Mouse (Mus musculus) forebrain, embryonic 16.5 days (tissue): ENCODE results near the gene Olfr1148. TPM values are rescaled to one million over a fixed set of nuclear protein-coding genes. Genes with fewer than 3 reads are reported as not detected.

Source experiments
- ATAC-seq: fragments of 200-750 bp; cut with Nextera tagmentation; 2 replicates; pipeline ENCODE4 v1.8.0; 2017; ENCODE audit warnings: mild to moderate bottlenecking, moderate library complexity
- H3K27ac ChIP-seq: fragments of 300-500 bp; sonication (generic); 2 replicates; pipeline ENCODE4 v1.5.1; 2014; ENCODE audit warnings: low read length, control low read depth
- H3K27me3 ChIP-seq: fragments of 300-500 bp; sonication (generic); replicated peaks from 2 replicates; pipeline ENCODE4 v1.6.1; 2014; ENCODE audit warnings: low read length; ENCODE audit not compliant: control insufficient read depth, insufficient read depth
- H3K36me3 ChIP-seq: fragments of 300-500 bp; sonication (generic); 2 replicates; pipeline ENCODE4 v1.6.1; 2014; ENCODE audit not compliant: control insufficient read depth, insufficient read depth
- H3K4me1 ChIP-seq: fragments of 300-500 bp; sonication (generic); replicated peaks from 2 replicates; pipeline ENCODE4 v1.6.1; 2014; ENCODE audit warnings: low read length; ENCODE audit not compliant: control insufficient read depth, insufficient read depth
- H3K4me2 ChIP-seq: fragments of 300-500 bp; sonication (generic); 2 replicates; pipeline ENCODE4 v1.6.1; 2014; ENCODE audit warnings: mild to moderate bottlenecking, low read length, control low read depth
- H3K4me3 ChIP-seq: fragments of 300-500 bp; sonication (generic); replicated peaks from 2 replicates; pipeline ENCODE4 v1.5.1; 2014; ENCODE audit warnings: mild to moderate bottlenecking, low read length, control low read depth
- H3K9ac ChIP-seq: fragments of 300-500 bp; sonication (generic); replicated peaks from 2 replicates; pipeline ENCODE4 v1.6.1; 2014; ENCODE audit warnings: low read depth, low read length, control low read depth
- H3K9me3 ChIP-seq: fragments of 300-500 bp; sonication (generic); 2 replicates; pipeline ENCODE4 v1.6.1; 2016; ENCODE audit warnings: low read length; ENCODE audit not compliant: control insufficient read depth
- WGBS: fragments of 180-500 bp; shearing (Covaris S2); extraction: QIAGEN DNeasy Blood & Tissue Kit; methylation state at CpG from one replicate; pipeline ENCODE4 v1.1.7; 2014; 5-methylcytosine and 5-hydroxymethylcytosine counted together
- polyA plus RNA-seq: library from polyadenylated mRNA; unstranded; fragments of >200 nt; fragmentation: Nextera tagmentation; extraction: Ambion mirVana; gene quantifications from 2 replicates; pipeline ENCODE4 v1.2.1, GENCODE M21; 2015

Gene Olfr1148
- polyA plus RNA-seq, result not detected in 2 replicates

- no peak within 1 kb of the TSS for H3K4me3 ChIP-seq
- H3K4me2 ChIP-seq, result no peak within 1 kb of the TSS
- WGBS, result 86% methylated on average over 1 of the region's 1 CpGs
- ATAC-seq, result no peak
- no peak within 1 kb of the TSS for H3K9ac ChIP-seq
- H3K4me1 ChIP-seq, result no peaks in the 10 kb centered on the region
- H3K36me3 ChIP-seq, result no peaks in the 10 kb centered on the region
- H3K27me3 ChIP-seq, result no peaks in the 10 kb centered on the region
- H3K27ac ChIP-seq, result no peak within 1 kb of the TSS
- no peaks in the 10 kb centered on the region for H3K9me3 ChIP-seq
Observed at GRCm38 (mm10) chr2:87830233-87830632, at the start of gene Olfr1148. Gene Olfr1148, plus strand, starts transcription at chr2:87830533.

- H3K4me3 ChIP-seq, result no peak within 1 kb of the TSS
- no peak within 1 kb of the TSS for H3K4me2 ChIP-seq
- H3K36me3 ChIP-seq, result no peaks in the 10 kb centered on the region
- H3K9ac ChIP-seq, result no peak within 1 kb of the TSS
- no peaks in the 10 kb centered on the region for H3K27me3 ChIP-seq
- no peak within 1 kb of the TSS for H3K27ac ChIP-seq
- H3K9me3 ChIP-seq, result no peaks in the 10 kb centered on the region
- no peak for ATAC-seq
- H3K4me1 ChIP-seq, result no peaks in the 10 kb centered on the region
Observed at GRCm38 (mm10) chr2:87800292-87800691, 30.0 kb upstream of the Olfr1148 start, which contains the start of gene Olfr1143. Gene Olfr1143, plus strand, starts transcription at chr2:87800592.

GRCm38 (mm10) chr2:87809522-87809921 is 20.8 kb upstream of the Olfr1148 start, which contains the start of gene Olfr1145:
Gene Olfr1145, plus strand, starts transcription at chr2:87809822.
- Histone ChIP-seq H3K9me3 (no peaks in the 10 kb centered on the region), H3K27ac (no peak within 1 kb of the TSS), H3K36me3 (no peaks in the 10 kb centered on the region), H3K27me3 (no peaks in the 10 kb centered on the region), H3K9ac (no peak within 1 kb of the TSS), H3K4me2 (no peak within 1 kb of the TSS), H3K4me3 (no peak within 1 kb of the TSS), H3K4me1 (no peaks in the 10 kb centered on the region)
- 79% methylated on average over 1 of the region's 1 CpGs for WGBS
- no peak for ATAC-seq

- H3K36me3 ChIP-seq, result no peaks in the 10 kb centered on the region
- H3K27me3 ChIP-seq, result no peaks in the 10 kb centered on the region
- H3K9ac ChIP-seq, result no peak within 1 kb of the TSS
- H3K4me2 ChIP-seq, result no peak within 1 kb of the TSS
- no peak for ATAC-seq
- 87% methylated on average over 1 of the region's 1 CpGs for WGBS
- no peak within 1 kb of the TSS for H3K4me3 ChIP-seq
- H3K9me3 ChIP-seq, result no peaks in the 10 kb centered on the region
- no peak within 1 kb of the TSS for H3K27ac ChIP-seq
- H3K4me1 ChIP-seq, result no peaks in the 10 kb centered on the region
Observed at GRCm38 (mm10) chr2:87843693-87844092, 13.4 kb downstream of the Olfr1148 start, which contains the start of gene Olfr1150-ps1. Gene Olfr1150-ps1, plus strand, starts transcription at chr2:87843993.

GRCm38 (mm10) chr2:87855562-87855961 is 25.2 kb downstream of the Olfr1148 start, which contains the start of gene Olfr1151:
Gene Olfr1151, plus strand, starts transcription at chr2:87855862.
- Histone ChIP-seq H3K9ac (no peak within 1 kb of the TSS), H3K4me2 (no peak within 1 kb of the TSS), H3K27me3 (no peaks in the 10 kb centered on the region), H3K4me3 (no peak within 1 kb of the TSS), H3K9me3 (no peaks in the 10 kb centered on the region), H3K27ac (no peak within 1 kb of the TSS), H3K36me3 (no peaks in the 10 kb centered on the region), H3K4me1 (no peaks in the 10 kb centered on the region)
- 85% methylated on average over 1 of the region's 1 CpGs for WGBS
- ATAC-seq, result no peak

- Histone ChIP-seq H3K4me1 (no peaks in the 10 kb centered on the region), H3K27me3 (no peaks in the 10 kb centered on the region), H3K9me3 (no peaks in the 10 kb centered on the region), H3K4me3 (no peak within 1 kb of the TSS), H3K9ac (no peak within 1 kb of the TSS), H3K4me2 (no peak within 1 kb of the TSS), H3K36me3 (no peaks in the 10 kb centered on the region), H3K27ac (no peak within 1 kb of the TSS)
- ATAC-seq, result no peak
Observed at GRCm38 (mm10) chr2:87866192-87866591, 35.9 kb downstream of the Olfr1148 start, which contains the start of gene Olfr1152. Gene Olfr1152, plus strand, starts transcription at chr2:87866492.

Other genes starting within 250 kb of the Olfr1148 start
- gene Olfr1130, start 224.3 kb upstream of the Olfr1148 start, polyA plus RNA-seq, result not detected in 2 replicates
- gene Olfr1131, start 203.4 kb upstream of the Olfr1148 start, polyA plus RNA-seq, result not detected in 2 replicates
- not detected in 2 replicates for gene Olfr1132, start 193.0 kb upstream of the Olfr1148 start, polyA plus RNA-seq
- gene Olfr1133, start 183.2 kb upstream of the Olfr1148 start, polyA plus RNA-seq, result not detected in 2 replicates
- gene Olfr1134, start 172.1 kb upstream of the Olfr1148 start, polyA plus RNA-seq, result not detected in 2 replicates
- gene Olfr1135, start 156.9 kb upstream of the Olfr1148 start, polyA plus RNA-seq, result not detected in 2 replicates
- not detected in 2 replicates for gene Olfr1136, start 136.6 kb upstream of the Olfr1148 start, polyA plus RNA-seq
- not detected in 2 replicates for gene Olfr1137, start 117.4 kb upstream of the Olfr1148 start, polyA plus RNA-seq
- gene Olfr1138, start 90.6 kb upstream of the Olfr1148 start, polyA plus RNA-seq, result not detected in 2 replicates
- gene Olfr1140, start 86.8 kb upstream of the Olfr1148 start, polyA plus RNA-seq, result not detected in 2 replicates
- gene Olfr1141, start 76.5 kb upstream of the Olfr1148 start, polyA plus RNA-seq, result not detected in 2 replicates
- not detected in 2 replicates for gene Olfr152, start 51.0 kb upstream of the Olfr1148 start, polyA plus RNA-seq
- gene Olfr1143, start 29.9 kb upstream of the Olfr1148 start, polyA plus RNA-seq, result not detected in 2 replicates
- gene Olfr1145, start 20.7 kb upstream of the Olfr1148 start, polyA plus RNA-seq, result not detected in 2 replicates
- not detected in 2 replicates for gene Olfr1150-ps1, start 13.5 kb downstream of the Olfr1148 start, polyA plus RNA-seq
- not detected in 2 replicates for gene Olfr1151, start 25.3 kb downstream of the Olfr1148 start, polyA plus RNA-seq
- gene Olfr1152, start 36.0 kb downstream of the Olfr1148 start, polyA plus RNA-seq, result not detected in 2 replicates
- not detected in 2 replicates for gene Olfr1153, start 64.4 kb downstream of the Olfr1148 start, polyA plus RNA-seq
- gene Olfr1154, start 74.6 kb downstream of the Olfr1148 start, polyA plus RNA-seq, result not detected in 2 replicates
- not detected in 2 replicates for gene Olfr1155, start 114.6 kb downstream of the Olfr1148 start, polyA plus RNA-seq
- not detected in 2 replicates for gene Olfr1156, start 122.6 kb downstream of the Olfr1148 start, polyA plus RNA-seq
- not detected in 2 replicates for gene Olfr1157, start 137.8 kb downstream of the Olfr1148 start, polyA plus RNA-seq
- gene Olfr74, start 144.1 kb downstream of the Olfr1148 start, polyA plus RNA-seq, result not detected in 2 replicates
- not detected in 2 replicates for gene Olfr1158, start 159.6 kb downstream of the Olfr1148 start, polyA plus RNA-seq
- not detected in 2 replicates for gene Olfr1160, start 177.7 kb downstream of the Olfr1148 start, polyA plus RNA-seq
- not detected in 2 replicates for gene Olfr1161, start 192.2 kb downstream of the Olfr1148 start, polyA plus RNA-seq
- gene Olfr73, start 207.2 kb downstream of the Olfr1148 start, polyA plus RNA-seq, result not detected in 2 replicates
- not detected in 2 replicates for gene Olfr1162, start 220.6 kb downstream of the Olfr1148 start, polyA plus RNA-seq
- not detected in 2 replicates for gene Olfr1163, start 241.3 kb downstream of the Olfr1148 start, polyA plus RNA-seq